Mouse (Mus musculus): ENCODE measurements at regions not wholly inside any gene's neighbourhood (a gene's known extent, or its start where the extent isn't known, plus 50 kb on each side); places are given as distances from the start of the nearest gene placed in this dataset.

DNA sequence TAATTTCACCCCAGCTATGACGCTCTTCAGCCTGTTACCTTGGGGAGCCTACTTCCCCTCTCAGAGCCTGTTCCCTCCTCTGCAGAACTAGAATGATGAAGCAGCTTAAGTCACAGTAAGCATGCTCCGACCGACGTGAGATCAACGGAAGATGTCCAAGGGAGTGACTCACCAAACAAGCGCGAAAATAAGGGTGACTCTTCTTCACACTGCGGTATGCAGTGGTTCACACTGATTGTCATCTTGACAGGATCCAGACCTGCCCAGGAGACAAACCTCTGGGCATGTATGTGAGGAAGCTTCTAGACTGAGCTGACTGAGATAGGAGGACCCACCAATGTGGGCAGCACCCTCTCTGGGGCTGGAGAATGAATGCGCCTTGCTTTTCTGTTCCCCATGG, 116.3 kb upstream of the Tpm1 start:
- no peaks in the 10 kb centered on the region for H3K4me1 ChIP-seq
- WGBS, result 94% methylated on average over 9 of the region's 9 CpGs

DNA sequence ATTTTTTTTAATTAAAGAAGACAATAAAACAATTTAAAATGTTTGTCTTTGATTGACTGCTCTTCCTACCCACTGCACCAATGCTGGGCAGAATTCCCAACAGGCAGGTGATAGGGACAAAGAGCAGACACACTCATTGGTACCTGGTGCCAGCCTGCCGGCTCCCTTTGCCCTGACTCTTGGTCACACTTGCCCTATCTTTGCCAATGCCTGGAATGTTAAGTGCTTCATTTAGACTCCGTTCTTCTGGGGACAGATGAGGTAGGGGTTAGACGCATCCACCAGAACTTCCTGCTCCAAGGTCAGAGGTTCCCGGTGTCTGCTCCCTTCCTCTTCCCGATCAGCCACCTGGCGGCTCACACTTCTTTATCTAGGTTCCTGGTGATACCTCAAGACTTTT, 114.5 kb upstream of the Tpm1 start:
- H3K27me3 ChIP-seq (replicated peaks), result no peaks in the 10 kb centered on the region
- no peak overlapping the region for H3K4me3 ChIP-seq
- no peak for ATAC-seq (ENCODE audit: low FRiP score, low read depth)
- no peaks in the 10 kb centered on the region for H3K4me1 ChIP-seq
- H3K27ac ChIP-seq, result no peak overlapping the region
- H3K9ac ChIP-seq, result no peak overlapping the region
- no peak overlapping the region for H3K4me2 ChIP-seq (replicated peaks)
- 82% methylated on average over 6 of the region's 6 CpGs for WGBS
- H3K36me3 ChIP-seq, result no peaks in the 10 kb centered on the region
- no peaks in the 10 kb centered on the region for H3K9me3 ChIP-seq

More for the DNA sequence above, 116.3 kb upstream of the Tpm1 start:
- Histone ChIP-seq H3K4me3 (no peak overlapping the region), H3K9me3 (no peaks in the 10 kb centered on the region), H3K9ac (no peak overlapping the region), H3K4me2 (replicated peaks) (no peak overlapping the region), H3K36me3 (no peaks in the 10 kb centered on the region), H3K27ac (no peak overlapping the region), H3K27me3 (replicated peaks) (no peaks in the 10 kb centered on the region)
- ATAC-seq (ENCODE audit: low FRiP score, low read depth), result no peak

DNA sequence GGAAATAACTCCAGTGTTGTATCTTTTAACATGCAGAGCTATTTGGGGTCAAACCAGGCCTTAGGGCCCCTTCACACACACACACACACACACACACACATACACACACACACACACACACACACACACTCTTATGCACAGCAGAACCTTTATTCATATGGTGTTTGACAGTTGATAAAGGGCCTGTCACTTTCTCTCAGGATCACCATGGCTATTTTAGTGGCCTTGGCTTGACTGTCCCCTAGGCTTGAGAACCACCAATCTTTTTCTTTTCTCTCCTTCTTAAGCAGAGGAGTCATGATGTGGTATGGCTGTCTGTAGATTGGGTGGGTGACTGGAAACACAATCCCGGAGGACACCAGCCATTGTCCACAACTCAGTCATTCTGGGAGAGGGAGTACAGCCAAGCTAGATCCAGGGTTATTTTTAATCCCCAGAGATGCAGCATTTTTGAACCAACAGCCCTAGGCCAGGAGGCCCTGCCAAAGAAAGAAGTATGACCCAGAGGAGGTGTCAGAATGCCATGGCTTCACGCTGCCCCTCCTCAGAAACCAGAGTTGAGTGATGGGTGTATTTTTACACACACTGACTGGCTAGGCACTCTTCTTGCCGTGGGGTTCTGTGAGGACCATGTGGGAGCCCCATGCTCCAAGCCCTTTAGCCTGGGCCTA, 111.7 kb upstream of the Tpm1 start:
- Histone ChIP-seq H3K4me2 (replicated peaks) (no peak overlapping the region), H3K9ac (no peak overlapping the region), H3K27ac (no peak overlapping the region), H3K27me3 (replicated peaks) (no peaks in the 10 kb centered on the region), H3K9me3 (no peaks in the 10 kb centered on the region), H3K4me1 (no peaks in the 10 kb centered on the region), H3K4me3 (no peak overlapping the region), H3K36me3 (no peaks in the 10 kb centered on the region)
- 86% methylated on average over 3 of the region's 3 CpGs for WGBS
- no peak for ATAC-seq (ENCODE audit: low FRiP score, low read depth)

DNA sequence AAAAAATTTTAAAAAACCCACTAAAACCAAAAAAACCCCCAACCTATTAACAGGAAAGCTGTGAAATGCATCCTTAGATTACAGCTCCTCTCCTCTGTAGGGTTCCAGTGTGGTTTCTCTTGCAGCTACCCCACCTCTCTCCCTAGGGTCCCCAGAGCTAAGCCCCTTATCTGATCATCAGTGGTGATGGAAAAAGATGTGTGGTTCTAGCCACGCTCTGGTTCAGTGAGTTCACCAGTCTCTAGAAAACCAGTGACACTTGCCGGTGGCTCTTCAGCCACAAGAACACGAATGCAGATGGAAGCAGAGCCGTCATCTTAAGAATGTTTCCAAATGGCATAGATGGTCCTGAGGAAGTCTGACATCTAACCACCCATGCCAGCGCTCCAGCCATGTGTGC, 111.1 kb upstream of the Tpm1 start:
- Histone ChIP-seq H3K36me3 (no peaks in the 10 kb centered on the region), H3K9me3 (no peaks in the 10 kb centered on the region), H3K27ac (no peak overlapping the region), H3K4me3 (no peak overlapping the region), H3K27me3 (replicated peaks) (no peaks in the 10 kb centered on the region), H3K4me1 (no peaks in the 10 kb centered on the region), H3K9ac (no peak overlapping the region), H3K4me2 (replicated peaks) (no peak overlapping the region)
- no peak for ATAC-seq (ENCODE audit: low FRiP score, low read depth)
- 96% methylated on average over 5 of the region's 5 CpGs for WGBS

DNA sequence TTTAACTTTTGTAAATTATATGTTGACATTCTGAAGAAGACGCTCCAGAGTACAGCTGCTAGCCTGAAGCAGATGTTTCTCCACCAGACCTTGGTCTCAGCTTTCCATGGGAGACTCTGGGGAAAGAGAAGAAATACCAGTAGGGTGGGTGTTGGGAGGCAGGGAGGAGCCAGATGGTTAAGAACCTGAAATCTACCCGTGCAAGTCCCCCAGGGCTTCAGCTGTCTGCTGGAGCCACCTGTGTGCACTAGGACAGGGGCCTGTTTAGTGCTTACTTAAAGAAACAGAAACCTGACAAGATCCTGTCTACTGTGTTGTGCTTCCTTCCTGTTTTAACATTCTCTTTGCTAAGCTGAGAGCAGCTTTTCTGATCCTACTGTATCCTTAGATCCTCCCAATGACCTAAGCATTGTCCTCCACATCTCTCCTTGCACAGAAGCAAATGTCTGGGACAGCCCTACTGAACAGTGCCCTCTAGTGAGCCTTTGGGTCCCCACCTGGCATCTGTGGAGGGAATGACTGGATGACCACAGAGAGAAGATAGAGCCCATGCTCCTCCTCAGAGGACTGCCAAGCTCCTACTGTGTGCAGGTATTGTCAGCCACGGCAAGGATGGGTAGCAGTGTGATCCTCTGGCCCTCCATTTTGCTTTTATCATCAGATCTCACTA, 107.5 kb upstream of the Tpm1 start:
- H3K27me3 ChIP-seq (replicated peaks), result no peaks in the 10 kb centered on the region
- H3K4me2 ChIP-seq (replicated peaks), result no peak overlapping the region
- H3K36me3 ChIP-seq, result no peaks in the 10 kb centered on the region
- H3K4me3 ChIP-seq, result no peak overlapping the region
- H3K27ac ChIP-seq, result no peak overlapping the region
- no peaks in the 10 kb centered on the region for H3K9me3 ChIP-seq
- 64% methylated on average over 3 of the region's 3 CpGs for WGBS
- no peak for ATAC-seq (ENCODE audit: low FRiP score, low read depth)
- no peaks in the 10 kb centered on the region for H3K4me1 ChIP-seq
- no peak overlapping the region for H3K9ac ChIP-seq

DNA sequence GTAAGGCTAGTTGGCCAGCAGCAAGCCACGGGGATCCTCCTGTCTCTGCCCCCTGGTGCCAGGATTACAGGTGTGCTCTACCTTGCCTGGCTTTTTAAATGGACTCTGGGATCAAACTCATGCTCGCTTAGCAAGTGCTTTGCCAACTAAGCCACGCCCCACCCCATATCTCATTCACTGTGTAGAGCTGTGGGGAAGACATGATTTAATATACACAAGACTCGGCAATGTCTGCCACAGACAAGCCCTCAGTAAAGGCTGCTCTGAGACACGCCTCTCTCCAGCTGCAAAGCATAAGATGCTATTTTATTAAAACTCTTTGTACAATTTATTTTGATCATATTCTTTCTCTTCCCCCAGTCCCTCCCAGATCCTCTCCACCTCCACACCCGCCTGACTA, 104.9 kb upstream of the Tpm1 start:
- no peak overlapping the region for H3K4me2 ChIP-seq (replicated peaks)
- no peak overlapping the region for H3K4me3 ChIP-seq
- H3K9me3 ChIP-seq, result no peaks in the 10 kb centered on the region
- no peaks in the 10 kb centered on the region for H3K4me1 ChIP-seq
- no peak overlapping the region for H3K9ac ChIP-seq
- no peaks in the 10 kb centered on the region for H3K27me3 ChIP-seq (replicated peaks)
- no peaks in the 10 kb centered on the region for H3K36me3 ChIP-seq
- H3K27ac ChIP-seq, result no peak overlapping the region
- 82% methylated on average over 6 of the region's 6 CpGs for WGBS
- ATAC-seq (ENCODE audit: low FRiP score, low read depth), result no peak

DNA sequence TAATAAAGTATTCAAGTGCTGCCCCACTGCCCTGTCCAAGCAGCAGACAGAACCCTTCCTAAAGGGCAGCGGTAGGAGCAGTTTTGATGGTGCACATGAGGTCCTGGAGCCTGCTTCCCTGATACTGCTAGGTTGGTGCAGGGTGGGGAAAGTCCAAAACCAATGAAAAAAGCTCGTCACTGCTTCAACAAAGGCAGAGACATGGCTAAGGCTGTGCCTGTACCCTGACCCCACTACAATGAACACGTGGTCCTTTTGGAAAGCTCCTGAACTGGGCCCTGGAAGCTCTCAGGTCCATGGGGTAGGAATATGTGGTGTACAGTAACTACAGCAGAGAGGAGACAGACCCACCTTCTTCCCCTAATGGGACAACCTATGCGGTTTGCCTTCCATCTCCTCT, 104.1 kb upstream of the Tpm1 start:
- H3K27me3 ChIP-seq (replicated peaks), result no peaks in the 10 kb centered on the region
- no peak overlapping the region for H3K9ac ChIP-seq
- H3K4me2 ChIP-seq (replicated peaks), result no peak overlapping the region
- H3K9me3 ChIP-seq, result no peaks in the 10 kb centered on the region
- no peak for ATAC-seq (ENCODE audit: low FRiP score, low read depth)
- H3K27ac ChIP-seq, result no peak overlapping the region
- H3K36me3 ChIP-seq, result no peaks in the 10 kb centered on the region
- no peaks in the 10 kb centered on the region for H3K4me1 ChIP-seq
- 86% methylated on average over 4 of the region's 4 CpGs for WGBS
- no peak overlapping the region for H3K4me3 ChIP-seq

DNA sequence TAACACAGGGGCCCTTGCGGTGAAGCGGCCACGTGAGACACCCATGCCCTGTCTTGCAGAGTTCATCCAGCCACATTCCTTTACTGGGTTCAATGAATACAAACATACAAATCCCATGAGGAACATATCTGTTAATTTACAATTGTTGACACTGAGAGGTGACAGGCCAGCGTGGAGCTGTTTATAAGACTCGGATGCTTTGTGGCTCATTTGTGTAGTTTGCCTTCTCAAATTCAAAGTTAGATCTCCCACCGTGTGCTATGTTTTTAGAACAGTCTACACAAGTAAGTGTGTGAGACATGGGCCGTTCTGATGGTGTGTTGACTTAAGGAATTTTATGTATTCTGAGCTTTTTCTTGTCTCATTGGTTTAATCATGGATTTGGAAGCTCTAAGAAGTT, 98.5 kb upstream of the Tpm1 start:
- H3K9me3 ChIP-seq, result no peaks in the 10 kb centered on the region
- H3K36me3 ChIP-seq, result no peaks in the 10 kb centered on the region
- ATAC-seq (ENCODE audit: low FRiP score, low read depth), result no peak
- no peaks in the 10 kb centered on the region for H3K27me3 ChIP-seq (replicated peaks)
- H3K4me3 ChIP-seq, result no peak overlapping the region
- H3K27ac ChIP-seq, result no peak overlapping the region
- H3K9ac ChIP-seq, result no peak overlapping the region
- no peak overlapping the region for H3K4me2 ChIP-seq (replicated peaks)
- WGBS, result 76% methylated on average over 7 of the region's 7 CpGs
- H3K4me1 ChIP-seq, result no peaks in the 10 kb centered on the region

DNA sequence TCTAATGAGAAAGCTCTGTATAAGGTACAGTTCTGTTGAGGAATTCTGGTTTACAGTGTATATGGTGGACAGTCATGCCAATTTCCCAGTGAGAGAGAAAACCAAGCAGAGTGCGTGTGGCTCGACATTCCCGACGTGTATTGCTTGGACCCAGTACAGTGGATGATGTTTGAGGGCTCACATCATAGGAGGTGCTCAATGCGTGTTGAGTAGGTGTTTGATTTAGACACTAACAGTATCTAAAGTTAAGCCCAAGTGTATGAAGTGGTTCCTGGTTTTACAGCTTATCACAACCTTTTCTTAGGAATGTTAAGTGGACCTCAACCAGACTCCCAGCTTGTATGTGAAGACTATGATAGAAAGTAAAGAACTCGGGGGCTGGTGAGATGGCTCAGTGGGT, 96.2 kb upstream of the Tpm1 start:
- H3K9ac ChIP-seq, result no peak overlapping the region
- no peak overlapping the region for H3K4me3 ChIP-seq
- H3K36me3 ChIP-seq, result no peaks in the 10 kb centered on the region
- peaks cover 4% of the 10 kb centered on the region for H3K4me1 ChIP-seq
- ATAC-seq (ENCODE audit: low FRiP score, low read depth), result no peak
- no peak overlapping the region for H3K27ac ChIP-seq
- no peaks in the 10 kb centered on the region for H3K9me3 ChIP-seq
- 97% methylated on average over 6 of the region's 6 CpGs for WGBS
- H3K27me3 ChIP-seq (replicated peaks), result no peaks in the 10 kb centered on the region
- H3K4me2 ChIP-seq (replicated peaks), result no peak overlapping the region

DNA sequence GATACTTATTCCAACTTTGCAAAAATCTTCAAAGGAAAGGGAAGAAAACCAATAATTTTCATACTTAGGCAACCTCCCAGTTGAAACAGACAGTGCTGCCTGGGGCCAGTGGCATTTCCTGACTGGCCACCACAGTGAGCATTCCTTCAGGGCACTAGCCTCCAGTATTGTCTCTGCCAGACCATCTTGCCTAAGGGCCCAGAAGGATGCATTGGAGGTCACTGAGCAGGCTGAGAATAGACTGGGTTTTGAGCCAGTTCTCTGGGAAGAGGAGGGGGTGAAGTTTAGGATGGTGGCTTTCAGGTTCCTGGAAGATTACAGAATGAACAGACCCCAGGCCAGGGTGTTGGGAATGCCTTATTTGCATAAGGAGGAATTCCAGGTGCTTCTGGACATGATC, 95.3 kb upstream of the Tpm1 start:
- ATAC-seq (ENCODE audit: low FRiP score, low read depth), result no peak
- H3K9ac ChIP-seq, result no peak overlapping the region
- H3K9me3 ChIP-seq, result no peaks in the 10 kb centered on the region
- H3K27ac ChIP-seq, result no peak overlapping the region
- no peak overlapping the region for H3K4me2 ChIP-seq (replicated peaks)
- H3K4me1 ChIP-seq, result peaks cover 6% of the 10 kb centered on the region
- no peaks in the 10 kb centered on the region for H3K27me3 ChIP-seq (replicated peaks)
- no peaks in the 10 kb centered on the region for H3K36me3 ChIP-seq
- H3K4me3 ChIP-seq, result no peak overlapping the region

DNA sequence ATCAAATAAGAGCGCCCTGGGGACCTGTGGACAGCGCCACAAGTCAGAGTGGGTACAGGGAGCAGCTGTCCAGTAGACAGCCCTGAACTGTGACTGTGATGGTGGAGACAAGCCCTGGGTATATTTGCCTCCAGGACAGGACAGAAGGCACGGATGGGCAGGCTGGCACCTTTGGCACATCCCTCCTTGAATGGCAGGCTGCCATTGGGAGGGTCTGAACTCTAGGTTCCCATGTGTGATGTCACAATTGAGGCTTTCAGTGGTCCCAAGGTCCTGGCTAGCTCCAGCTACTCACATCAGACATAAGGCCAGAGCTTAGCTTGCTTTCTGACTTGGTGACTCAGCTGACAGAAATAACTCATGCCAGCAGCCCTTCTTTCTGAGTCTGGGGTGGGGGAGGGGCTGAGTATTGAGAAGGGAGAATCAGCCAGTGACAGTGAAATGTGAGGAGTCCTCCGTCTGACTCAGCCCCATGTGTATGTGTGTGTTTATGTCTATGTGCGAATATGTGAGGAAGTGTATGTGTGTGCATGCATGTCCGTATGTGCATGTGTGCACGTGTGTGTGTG, 91.2 kb upstream of the Tpm1 start:
- 75% methylated on average over 7 of the region's 7 CpGs for WGBS
- no peak overlapping the region for H3K4me3 ChIP-seq
- no peak overlapping the region for H3K4me2 ChIP-seq (replicated peaks)
- no peaks in the 10 kb centered on the region for H3K9me3 ChIP-seq
- H3K9ac ChIP-seq, result no peak overlapping the region
- no peaks in the 10 kb centered on the region for H3K27me3 ChIP-seq (replicated peaks)
- H3K27ac ChIP-seq, result no peak overlapping the region
- no peaks in the 10 kb centered on the region for H3K36me3 ChIP-seq
- ATAC-seq (ENCODE audit: low FRiP score, low read depth), result no peak
- peaks cover 16% of the 10 kb centered on the region for H3K4me1 ChIP-seq

DNA sequence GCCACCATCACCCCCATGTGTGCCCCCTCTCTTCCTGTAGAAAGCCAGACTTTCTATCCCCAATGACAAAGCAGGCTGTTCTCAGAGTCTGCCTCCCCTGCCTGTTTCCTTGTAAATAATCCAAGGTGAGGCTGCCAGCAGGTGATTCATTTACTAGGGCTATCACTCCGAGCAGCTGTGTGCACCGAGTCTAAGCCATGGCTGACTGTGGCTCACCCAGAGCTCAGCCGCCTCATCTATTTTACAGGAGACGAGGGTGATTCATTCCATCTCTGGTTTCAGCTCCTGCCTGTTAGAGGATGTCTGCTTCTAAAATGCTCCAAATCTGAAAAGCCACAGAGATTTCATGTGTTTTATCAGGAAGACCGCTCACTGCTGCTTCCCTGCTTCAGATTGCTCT, 88.5 kb upstream of the Tpm1 start:
- Histone ChIP-seq H3K4me3 (no peak overlapping the region), H3K4me2 (replicated peaks) (no peak overlapping the region), H3K9ac (no peak overlapping the region), H3K4me1 (peaks cover 16% of the 10 kb centered on the region), H3K36me3 (no peaks in the 10 kb centered on the region), H3K27me3 (replicated peaks) (no peaks in the 10 kb centered on the region), H3K27ac (no peak overlapping the region), H3K9me3 (no peaks in the 10 kb centered on the region)
- no peak for ATAC-seq (ENCODE audit: low FRiP score, low read depth)
- WGBS, result 63% methylated on average over 5 of the region's 5 CpGs

DNA sequence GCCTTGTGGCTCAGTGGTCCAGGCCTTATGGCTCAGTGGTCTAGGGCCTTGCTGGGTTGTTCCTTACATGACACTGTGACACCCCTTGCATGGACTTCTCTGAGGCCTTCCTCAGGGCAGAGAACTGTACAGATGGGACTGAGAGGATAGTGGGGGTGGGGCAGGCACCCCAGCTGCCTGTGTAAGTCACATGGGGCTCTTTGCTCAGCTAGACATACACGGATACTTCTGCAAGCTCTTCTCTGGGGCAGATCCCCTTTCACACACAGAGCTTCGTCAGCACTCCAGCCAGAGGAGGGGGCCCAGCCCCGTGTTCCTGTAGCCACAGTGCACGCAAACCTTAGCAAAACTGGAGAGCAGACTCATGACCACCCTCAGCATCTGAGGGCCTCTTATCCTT, 87.9 kb upstream of the Tpm1 start:
- H3K4me3 ChIP-seq, result no peak overlapping the region
- no peaks in the 10 kb centered on the region for H3K9me3 ChIP-seq
- H3K4me1 ChIP-seq, result peaks cover 16% of the 10 kb centered on the region
- no peak overlapping the region for H3K9ac ChIP-seq
- WGBS, result 52% methylated on average over 4 of the region's 4 CpGs
- H3K27ac ChIP-seq, result no peak overlapping the region
- H3K27me3 ChIP-seq (replicated peaks), result no peaks in the 10 kb centered on the region
- ATAC-seq (ENCODE audit: low FRiP score, low read depth), result no peak
- H3K36me3 ChIP-seq, result no peaks in the 10 kb centered on the region
- no peak overlapping the region for H3K4me2 ChIP-seq (replicated peaks)
